Comparison of ENCODE assay signal across 15 mouse cellular contexts in the genomic region with DNA sequence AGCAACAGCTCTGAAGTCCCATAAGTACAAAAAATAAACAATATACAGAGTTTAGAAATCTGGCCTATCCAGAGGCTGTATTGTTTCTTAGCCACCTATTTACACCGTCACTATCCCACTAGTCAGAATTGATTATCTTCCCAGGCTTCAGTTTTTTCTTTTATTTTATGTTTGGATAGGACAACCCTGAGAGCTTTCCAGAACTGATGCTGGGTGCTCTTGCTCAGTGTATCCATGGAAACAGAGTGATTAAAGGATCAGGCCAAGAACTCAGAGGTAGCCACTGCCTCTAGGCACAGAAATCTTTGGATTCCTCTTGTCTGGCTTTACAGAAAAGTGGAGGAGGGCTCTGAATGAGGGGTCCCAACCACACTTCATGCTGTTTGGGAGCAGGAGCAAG. TPM values are rescaled to one million over a fixed set of nuclear protein-coding genes. Genes with fewer than 3 reads are reported as not detected.
"Had no signal": no experiment of that assay in that cellular context is flagged by ENCODE, and none has a peak within 500 bp of the region (broad histone marks: within the 10 kb centered on the region; RNA-seq: fewer than 3 reads in every experiment).

No protein-coding gene starts in this region.

- DNase-seq: kidney, adult 2 months; kidney, postnatal 14 days; lung, postnatal 14 days; spleen, adult 18-20 months; thymus, adult 18-20 months; thymus, postnatal 14 days had no signal

- H3K36me3 ChIP-seq: kidney, embryonic 15.5 days; limb, embryonic 10.5 days; liver, embryonic 15.5 days; lung, embryonic 15.5 days; neural tube, embryonic 12.5 days had no signal

- H3K4me2 ChIP-seq: kidney, embryonic 15.5 days; liver, embryonic 11.5 days; liver, embryonic 15.5 days; lung, embryonic 15.5 days; neural tube, embryonic 12.5 days had no signal

- H3K4me1 ChIP-seq: kidney, embryonic 15.5 days; limb, embryonic 10.5 days; liver, embryonic 15.5 days; neural tube, embryonic 12.5 days had no signal

- H3K4me3 ChIP-seq: kidney, embryonic 15.5 days; left cerebral cortex, adult 2 months; limb, embryonic 10.5 days; liver, embryonic 15.5 days; lung, embryonic 15.5 days; neural tube, embryonic 12.5 days had no signal

- H3K9ac ChIP-seq: kidney, embryonic 15.5 days; liver, embryonic 15.5 days; lung, embryonic 15.5 days; neural tube, embryonic 12.5 days had no signal

- H3K9me3 ChIP-seq: kidney, embryonic 15.5 days; limb, embryonic 10.5 days; liver, embryonic 15.5 days; lung, embryonic 15.5 days; neural tube, embryonic 12.5 days had no signal

- H3K27me3 ChIP-seq: kidney, embryonic 15.5 days; liver, embryonic 15.5 days; lung, embryonic 15.5 days; neural tube, embryonic 12.5 days had no signal

- H3K27ac ChIP-seq: kidney, embryonic 15.5 days; left cerebral cortex, adult 2 months; limb, embryonic 10.5 days; liver, embryonic 15.5 days; lung, embryonic 15.5 days; neural tube, embryonic 12.5 days had no signal

RNA-seq across cellular contexts. Expression of gene Lmcd1, which starts 55.3 kb away (rescaled TPM):
- total RNA-seq: monocyte, adult 5-6 weeks; neutrophil, adult 5-6 weeks had no signal
